Mouse (Mus musculus) heart, adult 2 months (tissue): ENCODE results near the gene Cpne5.

Source experiments
- CTCF ChIP-seq: fragments of 200-600 bp; IDR thresholded peaks from 2 replicates; pipeline ENCODE4 v1.8.1; 2022; ENCODE audit warnings: antibody characterized with exemption, mild to moderate bottlenecking, moderate library complexity
- EP300 ChIP-seq: fragments of 200-500 bp; IDR thresholded peaks from 2 replicates; pipeline ENCODE4 v1.6.1; 2011; ENCODE audit warnings: low read depth, low read length, control low read depth; ENCODE audit not compliant: insufficient read depth
- POLR2A ChIP-seq: fragments of 200-500 bp; IDR thresholded peaks from 2 replicates; pipeline ENCODE4 v1.6.1; 2011; ENCODE audit warnings: mild to moderate bottlenecking, low read depth, low read length, control low read depth; ENCODE audit not compliant: insufficient read depth

DNA sequence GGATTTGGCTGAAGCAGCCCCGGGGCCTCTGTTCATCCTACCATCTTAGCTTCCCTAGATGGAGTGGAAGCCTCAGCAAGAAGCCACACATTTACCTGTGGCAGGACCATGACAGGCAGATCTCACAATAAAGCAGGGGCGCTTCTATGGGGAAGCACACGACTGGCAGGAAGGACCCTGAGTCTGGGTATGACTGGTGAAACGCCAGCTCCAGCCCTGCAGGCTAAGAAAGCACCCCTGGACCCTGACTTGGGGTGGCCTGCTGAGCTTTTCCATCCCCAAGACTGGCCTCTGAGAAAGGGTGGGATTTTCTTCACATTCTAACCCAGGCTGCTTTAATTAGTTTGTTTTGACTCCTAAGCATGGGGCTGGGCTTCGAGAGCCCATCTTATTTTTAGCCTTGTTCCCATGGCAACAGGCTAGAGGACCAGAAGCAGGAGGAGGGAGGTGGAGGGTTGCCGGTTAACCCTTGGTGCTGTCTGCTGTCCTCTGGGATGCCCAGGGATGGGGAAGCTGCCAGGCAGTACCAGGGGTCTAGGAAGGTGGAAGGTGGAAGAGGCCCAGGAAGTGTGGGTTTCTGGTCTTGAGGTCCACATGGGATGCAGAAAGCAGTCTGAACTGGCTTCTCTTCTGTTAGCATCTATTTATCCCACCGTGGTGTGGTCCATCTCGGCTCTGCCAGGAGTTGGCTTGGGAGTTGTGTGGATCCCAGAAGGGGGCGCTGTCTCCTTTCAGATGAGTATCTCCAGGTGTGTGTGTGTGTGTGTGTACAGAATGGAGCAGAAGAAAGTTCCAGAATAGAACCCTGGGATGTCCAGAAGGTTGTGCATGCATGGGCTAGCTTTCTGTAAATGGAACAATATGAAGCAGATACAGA is 61.3 kb downstream of the Cpne5 start:
- TF ChIP-seq POLR2A (no peak), CTCF (peak; percentile 68), EP300 (0 out of 2 replicates have a peak, but pooled peaks have one; percentile 63)
